Mouse (Mus musculus): ENCODE measurements around the gene Rnf13. TPM values are rescaled to one million over a fixed set of nuclear protein-coding genes. Genes with fewer than 3 reads are reported as not detected.

The Rnf13 gene
- total RNA-seq, 4 experiments from 2014 or later: 36.2 to 41.5 (median 37.8) TPM

GRCm38 (mm10) chr3:57845786-57846661 lies 110.2 kb downstream of the Rnf13 start:
- DNase-seq (ENCODE audit: low spot score in 2 of 2): peak in 1 of 2 experiments; percentile 24

- DNase-seq (ENCODE audit: low spot score in 2 of 2): no peak
Measured at GRCm38 (mm10) chr3:57846662-57846911, 110.7 kb downstream of the Rnf13 start.

GRCm38 (mm10) chr3:57846912-57847759 lies 111.3 kb downstream of the Rnf13 start:
- DNase-seq (ENCODE audit: low spot score in 2 of 2): peak; percentile 30 to 57

GRCm38 (mm10) chr3:57847760-57848185 lies 111.9 kb downstream of the Rnf13 start, which contains the start of gene Pfn2:
Pfn2 (minus strand) TSS chr3:57848079.
- DNase-seq (ENCODE audit: low spot score in 2 of 2): peak; percentile 33 to 67

GRCm38 (mm10) chr3:57882945-57883344 lies 147.1 kb downstream of the Rnf13 start:
- DNase-seq (ENCODE audit: low spot score in 2 of 2): no peak

Other genes starting within 250 kb of the Rnf13 start
- gene Wwtr1, start 160.2 kb upstream of the Rnf13 start, total RNA-seq (2022): 10 to 100 TPM; 18.0 to 26.9 (median 22.4) TPM
- 10 to 100 TPM; 10.4 to 11.9 (median 11.4) TPM for gene Commd2, start 84.3 kb upstream of the Rnf13 start, total RNA-seq (2022)
- not detected for gene Ankub1, start 43.3 kb upstream of the Rnf13 start, total RNA-seq (2022)
- 100 to 1,000 TPM; 187 to 215 (median 203) TPM for gene Pfn2, start 112.0 kb downstream of the Rnf13 start, total RNA-seq (2022)